Mouse (Mus musculus): ENCODE measurements at regions not wholly inside any gene's neighbourhood (a gene's known extent, or its start where the extent isn't known, plus 50 kb on each side); places are given as distances from the start of the nearest gene placed in this dataset.

- no peak for TF ChIP-seq CTCF (IDR thresholded peaks at IDR 0.05; ENCODE audit: low read depth)
- 88% methylated on average over 2 of the region's 2 CpGs for WGBS
- Histone ChIP-seq H3K4me3 (ENCODE audit: low read depth, low read length) (no peak overlapping the region), H3K9me3 (ENCODE audit: control insufficient read depth) (no peaks in the 10 kb centered on the region), H3K9ac (ENCODE audit: low read depth, low read length) (no peak overlapping the region), H3K36me3 (ENCODE audit: control insufficient read depth, insufficient read depth) (no peaks in the 10 kb centered on the region), H3K27ac (ENCODE audit: low read depth, low read length) (no peak overlapping the region), H3K27me3 (replicated peaks; ENCODE audit: control insufficient read depth, insufficient read depth, low read length) (no peaks in the 10 kb centered on the region), H3K4me1 (replicated peaks; ENCODE audit: control insufficient read depth, insufficient read depth, low read length) (no peaks in the 10 kb centered on the region), H3K4me2 (replicated peaks; ENCODE audit: low read depth) (no peak overlapping the region)
- ATAC-seq: no peak
Observed at GRCm38 (mm10) chr1:45723369-45723768, 71.6 kb upstream of the Wdr75 start.

- 89% methylated on average over 3 of the region's 3 CpGs for WGBS
- Histone ChIP-seq H3K27me3 (replicated peaks; ENCODE audit: control insufficient read depth, insufficient read depth, low read length) (no peaks in the 10 kb centered on the region), H3K36me3 (ENCODE audit: control insufficient read depth, insufficient read depth) (no peaks in the 10 kb centered on the region), H3K9me3 (ENCODE audit: control insufficient read depth) (no peaks in the 10 kb centered on the region), H3K9ac (ENCODE audit: low read depth, low read length) (no peak overlapping the region), H3K27ac (ENCODE audit: low read depth, low read length) (no peak overlapping the region), H3K4me2 (replicated peaks; ENCODE audit: low read depth) (no peak overlapping the region), H3K4me1 (replicated peaks; ENCODE audit: control insufficient read depth, insufficient read depth, low read length) (no peaks in the 10 kb centered on the region), H3K4me3 (ENCODE audit: low read depth, low read length) (no peak overlapping the region)
- no peak for TF ChIP-seq CTCF (IDR thresholded peaks at IDR 0.05; ENCODE audit: low read depth)
- no peak for ATAC-seq
Observed at GRCm38 (mm10) chr1:45732958-45733357, 62.0 kb upstream of the Wdr75 start.

DNA sequence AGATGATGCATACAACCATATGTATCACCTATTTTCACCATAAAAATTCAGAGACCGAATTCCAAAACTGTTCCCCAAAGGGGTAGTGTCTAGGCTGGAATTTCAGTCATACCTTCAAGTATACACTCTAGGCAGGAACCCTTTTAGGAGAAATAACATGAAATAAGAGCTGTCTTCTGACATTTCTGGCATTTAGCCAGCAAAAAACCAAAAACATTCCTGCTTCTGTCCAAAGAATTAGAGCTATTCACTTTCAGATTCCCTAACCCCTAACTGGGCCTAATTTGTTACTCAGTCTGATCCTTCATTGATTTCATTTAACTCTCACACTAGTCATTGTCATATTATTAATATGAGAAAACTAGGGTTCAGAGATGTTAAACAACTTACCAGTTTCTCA is 49.8 kb upstream of the Wdr75 start:
- H3K4me1 ChIP-seq (replicated peaks; ENCODE audit: control insufficient read depth, insufficient read depth, low read length): no peaks in the 10 kb centered on the region
- TF ChIP-seq CTCF (IDR thresholded peaks at IDR 0.05; ENCODE audit: low read depth): no peak
- H3K27me3 ChIP-seq (replicated peaks; ENCODE audit: control insufficient read depth, insufficient read depth, low read length): no peaks in the 10 kb centered on the region
- H3K27ac ChIP-seq (ENCODE audit: low read depth, low read length): no peak overlapping the region
- no peak overlapping the region for H3K4me3 ChIP-seq (ENCODE audit: low read depth, low read length)
- no peak overlapping the region for H3K4me2 ChIP-seq (replicated peaks; ENCODE audit: low read depth)
- no peaks in the 10 kb centered on the region for H3K36me3 ChIP-seq (ENCODE audit: control insufficient read depth, insufficient read depth)
- 85% methylated on average over 1 of the region's 1 CpGs for WGBS
- ATAC-seq: no peak
- H3K9me3 ChIP-seq (ENCODE audit: control insufficient read depth): peaks cover 8% of the 10 kb centered on the region; the same call in 1 of the 2 replicates
- H3K9ac ChIP-seq (ENCODE audit: low read depth, low read length): no peak overlapping the region
